Mouse (Mus musculus) brain, embryonic 14.5 days (tissue): ENCODE data around the gene 4930568D16Rik. TPM values are rescaled to one million over a fixed set of nuclear protein-coding genes. Genes with fewer than 3 reads are reported as not detected.
A peak's percentile ranks its signal among the peaks of the same experiment; 100 is the strongest.

ENCODE experiments used
- DNase-seq: peaks from one replicate; pipeline ENCODE4 v3.0.0-alpha.2; 2011; ENCODE audit warnings: low read depth
- CTCF ChIP-seq: fragments of 200-500 bp; IDR thresholded peaks from 2 replicates; pipeline ENCODE4 v1.5.1; 2012; ENCODE audit warnings: inconsistent platforms, mild to moderate bottlenecking, moderate library complexity, borderline replicate concordance; ENCODE audit not compliant: insufficient read depth, insufficient read length; ENCODE audit errors: extremely low read depth
- POLR2A ChIP-seq: fragments of 200-500 bp; IDR thresholded peaks from 2 replicates; pipeline ENCODE4 v1.6.1; 2012; ENCODE audit warnings: mild to moderate bottlenecking, inconsistent platforms, borderline replicate concordance; ENCODE audit not compliant: poor library complexity, insufficient read depth, insufficient read length, severe bottlenecking; ENCODE audit errors: extremely low read depth
- polyA plus RNA-seq: library from polyadenylated mRNA; depleted of rRNA; stranded (reverse); fragments of >200 nt; gene quantifications from 2 replicates; pipeline ENCODE4 v1.2.3, GENCODE M21; 2012

4930568D16Rik gene
- polyA plus RNA-seq, 1 experiment: not detected

DNA sequence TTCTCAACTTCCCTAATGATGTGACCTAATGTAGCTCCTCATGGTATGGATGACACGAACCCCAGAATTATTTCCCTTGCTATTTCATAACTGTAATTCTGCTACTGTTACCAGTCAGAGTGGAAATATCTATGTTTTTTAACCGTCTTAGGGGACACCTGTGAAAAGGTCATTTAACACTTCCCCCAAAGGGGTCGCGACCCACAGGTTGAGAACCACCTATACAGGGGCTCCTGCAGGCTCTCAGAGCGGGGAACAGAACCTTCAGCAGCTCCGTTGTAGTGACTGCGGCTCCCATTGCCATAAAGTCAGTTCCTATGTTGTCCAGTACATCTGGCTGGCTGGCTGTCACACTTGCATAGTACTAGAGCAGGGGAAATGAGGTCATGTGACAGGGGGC is 33.2 kb upstream of the 4930568D16Rik start:
- no peak for TF ChIP-seq CTCF
- no peak for TF ChIP-seq POLR2A
- no peak for DNase-seq

DNA sequence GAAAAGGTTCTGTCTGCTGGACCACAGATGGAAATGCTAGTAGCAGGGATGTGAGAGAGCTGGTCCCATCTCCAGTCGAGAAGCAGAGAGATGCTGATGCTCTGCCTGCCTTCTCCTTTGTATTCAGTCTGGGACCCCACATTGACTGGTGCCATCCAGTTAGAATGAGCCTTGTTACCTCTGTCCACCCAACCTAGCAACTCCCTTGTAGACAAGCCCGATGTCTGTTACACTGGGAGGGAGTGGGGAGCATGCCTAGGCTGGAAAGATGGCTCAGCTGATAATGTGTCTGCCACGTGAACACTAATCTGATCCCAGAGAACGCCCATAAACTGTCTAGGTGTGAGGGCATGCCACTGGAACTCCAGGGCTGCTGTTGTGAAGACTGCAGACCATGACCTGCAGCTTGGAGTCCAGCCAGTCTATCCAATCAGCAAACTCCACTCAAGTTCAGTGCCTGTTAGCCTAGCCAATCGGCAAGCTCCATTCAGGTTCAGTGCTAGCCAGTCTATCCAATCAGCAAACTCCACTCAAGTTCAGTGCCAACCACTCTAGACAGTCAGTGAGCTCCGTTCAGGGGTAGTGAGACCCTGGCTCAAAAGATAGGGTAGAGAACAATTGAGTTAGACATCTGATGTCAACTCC is 30.8 kb upstream of the 4930568D16Rik start:
- no peak for DNase-seq
- TF ChIP-seq POLR2A: no peak
- no peak for TF ChIP-seq CTCF

DNA sequence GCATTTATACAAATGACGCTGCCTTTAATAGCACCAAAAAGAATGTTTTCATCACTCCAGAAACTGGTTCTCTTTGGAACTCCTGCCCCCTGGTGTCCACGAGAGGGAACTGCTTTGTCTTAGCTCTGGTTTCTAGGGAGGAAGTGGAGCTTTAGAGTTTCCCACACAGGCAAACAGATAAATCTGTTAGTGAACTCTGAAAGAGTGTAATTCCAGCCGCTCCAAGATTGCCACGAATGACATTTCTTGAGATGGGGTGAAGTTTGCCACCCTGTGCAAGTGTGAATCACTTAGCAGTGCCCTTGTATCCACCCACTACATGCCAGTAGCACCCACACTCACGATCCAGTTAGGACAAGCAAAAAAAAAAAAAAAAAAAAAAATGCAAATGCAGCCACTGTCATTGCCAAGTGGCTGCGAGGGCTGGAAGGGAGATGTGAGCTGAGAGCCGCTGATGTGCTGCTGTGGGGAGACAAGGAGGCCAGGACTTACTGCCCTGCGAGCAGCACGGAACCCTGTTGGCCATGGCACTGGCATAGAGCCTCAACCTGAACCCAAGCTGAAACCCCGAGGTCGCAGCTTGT is 30.2 kb upstream of the 4930568D16Rik start:
- peak; percentile 81; the same call in 1 of the 2 replicates for TF ChIP-seq CTCF
- no peak for TF ChIP-seq POLR2A
- DNase-seq: peak; percentile 78

DNA sequence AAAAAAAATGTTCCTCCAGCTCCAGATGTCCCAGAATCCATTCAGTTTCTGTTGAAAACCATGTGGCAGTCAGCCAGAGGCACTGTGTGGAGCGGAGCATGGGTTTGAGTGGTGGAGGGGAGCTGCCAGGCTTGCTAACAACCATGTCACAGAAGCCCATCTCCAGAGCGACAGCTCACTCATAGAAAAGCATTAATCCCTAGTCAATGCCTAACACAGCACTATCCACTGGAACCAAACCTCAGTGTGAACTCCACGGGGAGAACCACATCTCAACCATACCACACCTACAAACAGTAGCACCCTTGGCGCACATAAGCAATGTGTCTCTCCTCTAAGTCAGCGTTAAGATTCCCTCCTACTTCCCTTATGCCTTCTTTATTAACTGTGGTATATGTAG is 29.6 kb upstream of the 4930568D16Rik start, which contains the start of gene 4930402F06Rik:
Gene 4930402F06Rik (minus strand): TSS at position 80 of the 400 bp plus-strand sequence.
- TF ChIP-seq POLR2A (no peak), CTCF (no peak)
- DNase-seq: peak; percentile 59

DNA sequence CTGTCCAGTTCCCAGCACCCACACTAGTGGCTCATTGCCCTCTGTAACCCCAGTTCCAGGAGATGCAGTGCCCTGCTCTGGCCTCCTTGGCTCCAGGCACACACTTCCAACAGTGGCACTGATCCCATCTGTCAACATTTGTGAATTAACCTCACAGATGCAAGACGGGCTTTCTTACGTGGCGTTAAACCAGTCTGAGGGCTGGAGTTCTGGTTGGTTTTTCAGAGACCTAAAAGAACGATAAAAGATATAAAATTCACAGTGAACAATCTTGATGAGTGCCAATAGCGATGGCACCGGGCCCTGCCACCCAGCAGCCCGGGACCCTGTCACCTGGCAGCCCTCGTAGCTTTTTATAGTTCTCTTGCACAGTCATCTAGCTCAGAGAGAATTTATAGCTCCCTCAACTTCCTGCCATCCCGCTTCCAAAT is 17.9 kb upstream of the 4930568D16Rik start:
- DNase-seq: no peak
- TF ChIP-seq POLR2A (no peak), CTCF (no peak)

DNA sequence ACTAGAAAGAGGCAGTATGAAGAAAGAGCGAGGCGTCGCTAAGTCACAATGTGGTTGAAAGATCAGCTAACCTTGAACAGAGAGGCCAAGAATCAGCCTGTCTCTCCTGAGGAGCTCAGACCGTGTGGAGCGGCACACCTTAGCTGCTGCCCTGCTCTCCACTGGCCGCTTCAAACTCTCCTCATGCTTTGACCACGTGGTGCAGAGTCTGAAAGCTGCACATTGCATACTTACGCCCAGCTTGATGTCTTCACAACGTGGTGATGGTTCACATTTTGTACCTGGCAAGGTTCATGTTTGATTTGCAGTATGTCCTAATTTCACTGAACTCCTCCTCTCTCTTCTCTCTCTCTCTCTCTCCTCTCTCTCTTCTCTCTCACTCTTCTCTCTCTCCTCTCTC is 11.8 kb upstream of the 4930568D16Rik start:
- DNase-seq: no peak
- TF ChIP-seq CTCF (no peak), POLR2A (no peak)

DNA sequence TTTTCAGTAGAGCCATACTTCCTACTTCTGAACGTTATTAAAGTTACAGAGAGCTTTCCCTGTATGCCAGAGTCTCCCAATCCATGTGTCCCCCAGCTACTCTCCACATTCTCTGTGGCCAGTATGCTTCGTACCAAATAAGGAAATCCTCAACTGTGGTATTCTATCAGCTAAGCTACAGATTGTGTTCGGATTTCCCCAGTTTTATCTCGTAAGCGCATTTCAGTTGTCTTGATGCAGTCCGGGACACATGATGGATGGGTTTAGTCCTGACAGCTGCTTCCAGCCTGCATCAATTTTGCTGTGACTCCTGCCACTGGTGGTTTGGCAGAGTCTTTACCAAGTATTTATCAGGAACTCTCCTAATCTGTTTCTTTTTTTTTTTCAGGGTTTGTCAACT is 10.1 kb upstream of the 4930568D16Rik start:
- TF ChIP-seq POLR2A (no peak), CTCF (no peak)

DNA sequence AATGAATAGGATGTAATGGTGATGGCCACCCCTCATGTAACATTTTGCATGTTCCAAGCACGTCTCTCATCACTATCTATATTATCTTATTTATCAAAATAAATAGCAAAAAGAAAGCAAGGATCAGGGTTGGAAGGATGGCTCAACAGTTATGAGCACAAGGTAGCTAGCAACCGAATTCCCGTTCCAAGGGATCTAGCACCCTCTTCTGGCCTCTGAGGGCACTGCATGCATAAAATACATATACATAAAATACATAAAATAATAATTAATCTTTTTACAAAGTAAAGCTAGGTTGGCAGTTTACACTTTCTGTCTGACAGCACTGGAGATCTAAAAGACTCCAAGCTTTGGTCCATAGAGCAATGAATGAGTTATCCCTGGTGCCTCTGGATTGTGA is 5.5 kb upstream of the 4930568D16Rik start:
- peak; percentile 51 for DNase-seq
- TF ChIP-seq CTCF (peak; percentile 63; the same call in 1 of the 2 replicates), POLR2A (no peak)

More for the DNA sequence above, 10.1 kb upstream of the 4930568D16Rik start:
- no peak for DNase-seq

DNA sequence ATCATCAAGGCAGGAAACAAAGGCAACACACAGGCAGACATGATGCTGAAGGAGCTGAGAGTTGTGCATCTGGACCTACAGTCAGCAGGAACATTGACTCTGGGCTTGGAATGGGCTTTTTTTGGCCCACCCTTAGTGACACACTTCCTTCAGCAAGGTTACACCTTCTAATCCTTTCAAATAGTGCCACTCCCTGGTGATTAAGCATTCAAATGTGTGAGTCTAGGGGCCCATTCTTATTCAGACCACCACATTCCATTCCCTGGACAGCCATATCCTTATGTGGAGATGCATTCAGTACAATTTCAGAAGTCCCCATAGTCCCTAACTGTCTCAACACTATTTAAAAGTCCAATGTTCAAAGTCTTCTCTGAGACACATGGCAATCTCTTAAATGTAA is 3.2 kb upstream of the 4930568D16Rik start:
- no peak for DNase-seq
- TF ChIP-seq CTCF: no peak
- no peak for TF ChIP-seq POLR2A

DNA sequence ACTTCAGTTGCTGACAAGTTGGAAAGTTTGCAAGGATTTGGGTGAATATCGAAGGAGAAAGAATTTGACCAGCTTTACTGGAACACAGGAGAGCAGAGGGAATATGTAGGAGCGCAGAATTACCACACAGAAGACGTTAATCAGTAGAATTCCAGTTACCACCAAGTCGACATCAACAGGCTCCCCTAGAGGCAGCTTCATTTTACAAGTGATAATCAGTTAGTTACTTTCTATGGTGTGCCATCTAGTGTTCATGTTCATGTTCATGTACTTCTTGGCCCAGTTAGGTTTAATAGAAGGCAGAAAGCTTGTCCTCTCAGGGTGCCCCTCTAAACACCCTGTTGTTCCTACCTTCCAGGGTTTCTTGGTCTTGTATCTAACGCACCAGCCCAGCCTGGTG is 18.3 kb downstream of the 4930568D16Rik start:
- peak; percentile 74 for DNase-seq
- TF ChIP-seq CTCF: peak; percentile 29; the same call in 1 of the 2 replicates
- TF ChIP-seq POLR2A: no peak

DNA sequence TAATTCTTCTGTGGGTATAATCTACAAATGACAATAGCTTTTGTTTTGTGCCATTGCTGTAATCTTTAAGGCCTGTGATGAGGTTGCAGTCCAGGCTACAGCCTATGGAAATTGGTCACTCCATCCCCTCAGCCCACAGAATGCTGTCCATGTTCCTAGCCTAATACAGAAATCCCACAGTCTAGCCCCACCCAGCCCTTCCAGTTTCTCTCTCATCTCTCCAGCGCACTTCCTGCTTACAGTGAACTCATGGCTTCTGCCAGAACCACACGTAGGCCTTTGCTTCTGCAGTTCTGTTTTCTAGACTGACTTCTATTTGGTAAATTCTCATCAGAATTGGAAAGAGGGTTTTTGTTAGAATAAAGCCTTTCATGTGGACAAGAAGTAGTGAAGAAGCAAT is 21.5 kb downstream of the 4930568D16Rik start:
- TF ChIP-seq POLR2A: no peak
- DNase-seq: no peak

DNA sequence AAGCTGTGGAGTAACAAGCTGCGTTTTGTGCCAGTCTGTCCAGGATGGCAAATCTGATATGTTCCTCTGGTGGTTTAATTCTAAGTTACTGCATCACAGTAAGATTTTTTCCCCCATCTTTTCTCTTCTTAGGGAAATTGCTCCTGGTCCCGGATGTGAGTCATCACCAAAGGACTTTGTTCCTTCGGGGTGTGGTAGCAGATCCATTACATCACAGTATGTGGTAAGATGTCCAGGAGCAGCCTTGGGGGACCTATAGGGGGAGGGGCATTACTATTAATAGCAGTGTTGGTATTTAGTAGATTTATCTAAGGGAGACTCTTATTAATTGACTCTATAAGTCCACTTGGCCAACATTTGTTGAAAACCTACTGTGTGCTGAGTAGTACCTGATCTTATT is 24.9 kb downstream of the 4930568D16Rik start:
- no peak for DNase-seq
- no peak for TF ChIP-seq POLR2A
- no peak for TF ChIP-seq CTCF
